Mouse (Mus musculus) embryo, embryonic 10.5 days (tissue): ENCODE data around the gene Pafah1b3.
"Not testable (repeated sequence)": the region's sequence is repeated elsewhere in the genome, so short reads cannot be mapped to it uniquely, and the experiment has no call there.

ENCODE experiments used
- DNase-seq: peaks from one replicate; pipeline ENCODE4 v3.0.0-alpha.2; 2015; ENCODE audit warnings: low spot score

Pafah1b3 gene

GRCm38 (mm10) chr7:25297454-25298325, at the start of gene Pafah1b3:
Gene Pafah1b3 (minus strand): TSS chr7:25297986.
- peak; percentile 98 for DNase-seq

GRCm38 (mm10) chr7:25341000-25341784, 43.4 kb upstream of the Pafah1b3 start:
- no peak for DNase-seq

- no peak for DNase-seq
Measured at GRCm38 (mm10) chr7:25339329-25339728, 41.5 kb upstream of the Pafah1b3 start.

GRCm38 (mm10) chr7:25334472-25334871, 36.7 kb upstream of the Pafah1b3 start:
- DNase-seq, result no peak

GRCm38 (mm10) chr7:25333596-25334307, 36.0 kb upstream of the Pafah1b3 start:
- DNase-seq, result peak; percentile 88

DNA sequence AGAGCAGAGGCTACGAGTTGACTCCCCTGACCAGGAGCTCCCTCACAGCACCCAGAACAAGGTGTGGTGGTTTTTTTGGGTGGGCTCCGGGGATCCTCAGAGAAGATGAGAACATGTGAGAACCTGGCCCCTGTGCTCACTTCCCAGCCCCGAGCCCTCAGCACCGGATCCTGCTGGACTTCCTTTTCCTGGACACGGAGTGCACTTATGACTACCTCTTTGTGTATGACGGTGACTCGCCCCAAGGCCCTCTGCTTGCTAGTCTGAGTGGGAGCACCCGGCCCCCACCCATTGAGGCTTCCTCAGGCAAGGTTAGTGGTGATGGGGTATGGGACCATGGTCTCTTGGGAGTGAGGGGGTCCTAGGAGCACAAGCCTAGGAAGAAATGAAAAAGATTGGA, 28.4 kb upstream of the Pafah1b3 start:
- no peak for DNase-seq

- DNase-seq, result not testable (repeated sequence)
Measured at GRCm38 (mm10) chr7:25325431-25325830, 27.6 kb upstream of the Pafah1b3 start.

DNA sequence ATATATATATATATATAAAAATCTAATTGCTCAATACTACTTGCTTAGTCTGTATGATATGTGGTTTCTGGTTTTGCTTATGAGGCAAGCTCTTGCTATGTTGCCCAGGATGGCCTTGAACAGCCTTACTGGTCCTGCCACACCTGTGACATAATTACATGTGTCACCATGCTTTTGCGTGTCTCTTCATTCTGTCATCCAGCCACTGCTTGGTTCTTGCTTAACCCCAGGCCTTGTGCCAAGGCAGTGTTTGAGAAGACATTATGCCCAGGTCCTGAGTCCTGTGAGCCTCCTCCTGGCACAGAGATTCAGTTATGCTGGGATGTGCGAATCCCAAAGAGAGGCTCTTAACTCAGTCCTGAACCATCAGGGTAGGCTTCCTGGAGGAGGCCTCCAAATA, 25.4 kb upstream of the Pafah1b3 start:
- no peak for DNase-seq

DNA sequence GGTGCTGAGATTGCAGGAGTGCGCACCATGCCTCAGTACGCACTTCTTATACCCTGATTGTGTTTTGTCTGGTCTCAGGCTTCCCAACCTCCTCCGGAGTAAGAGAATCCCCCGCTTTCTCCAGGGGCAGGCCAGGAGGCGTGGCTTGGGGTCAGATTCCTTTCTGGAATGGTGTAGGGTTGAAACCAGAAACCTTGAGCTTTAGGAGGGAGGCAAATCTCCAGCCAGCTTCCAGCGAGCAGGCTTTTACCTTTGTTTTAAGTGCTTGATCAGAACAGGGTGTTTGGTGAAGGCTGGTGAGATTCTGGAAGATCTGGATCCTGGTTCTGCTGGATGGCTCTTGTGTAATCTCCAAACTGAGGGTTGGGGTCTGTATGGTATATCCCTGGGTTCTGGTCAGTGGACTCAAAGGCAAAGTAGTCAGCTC, 24.3 kb upstream of the Pafah1b3 start:
- DNase-seq, result peak; percentile 93

DNA sequence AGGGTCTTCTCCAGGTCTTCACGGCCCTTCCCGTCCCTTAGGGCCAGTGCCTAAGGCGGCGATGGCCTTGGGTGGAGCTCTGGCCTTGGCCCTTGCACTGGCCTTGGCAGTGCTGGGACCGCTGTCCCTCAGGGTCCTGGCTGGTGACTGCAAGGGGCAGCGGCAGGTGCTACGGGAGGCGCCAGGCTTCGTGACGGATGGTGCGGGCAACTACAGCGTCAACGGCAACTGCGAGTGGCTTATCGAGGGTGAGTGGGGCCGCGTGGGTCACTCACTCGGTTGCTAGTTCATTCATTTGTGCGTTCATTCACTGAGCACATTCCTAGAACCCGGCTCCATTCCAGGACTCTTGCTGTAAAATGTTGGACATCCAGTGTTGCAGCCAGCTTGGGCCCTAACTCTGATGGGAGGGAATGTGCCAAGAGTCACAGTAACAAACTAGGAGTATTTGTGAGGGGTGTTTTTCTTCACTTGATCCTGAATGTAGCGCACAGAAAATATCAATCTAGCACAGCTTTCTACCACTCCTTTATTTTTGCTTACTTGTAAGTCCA, 19.7 kb upstream of the Pafah1b3 start:
- no peak for DNase-seq

GRCm38 (mm10) chr7:25316532-25317445, 19.0 kb upstream of the Pafah1b3 start, which contains the start of gene Megf8:
Gene Megf8 (plus strand): TSS chr7:25317164.
- peak; percentile 100 for DNase-seq

DNA sequence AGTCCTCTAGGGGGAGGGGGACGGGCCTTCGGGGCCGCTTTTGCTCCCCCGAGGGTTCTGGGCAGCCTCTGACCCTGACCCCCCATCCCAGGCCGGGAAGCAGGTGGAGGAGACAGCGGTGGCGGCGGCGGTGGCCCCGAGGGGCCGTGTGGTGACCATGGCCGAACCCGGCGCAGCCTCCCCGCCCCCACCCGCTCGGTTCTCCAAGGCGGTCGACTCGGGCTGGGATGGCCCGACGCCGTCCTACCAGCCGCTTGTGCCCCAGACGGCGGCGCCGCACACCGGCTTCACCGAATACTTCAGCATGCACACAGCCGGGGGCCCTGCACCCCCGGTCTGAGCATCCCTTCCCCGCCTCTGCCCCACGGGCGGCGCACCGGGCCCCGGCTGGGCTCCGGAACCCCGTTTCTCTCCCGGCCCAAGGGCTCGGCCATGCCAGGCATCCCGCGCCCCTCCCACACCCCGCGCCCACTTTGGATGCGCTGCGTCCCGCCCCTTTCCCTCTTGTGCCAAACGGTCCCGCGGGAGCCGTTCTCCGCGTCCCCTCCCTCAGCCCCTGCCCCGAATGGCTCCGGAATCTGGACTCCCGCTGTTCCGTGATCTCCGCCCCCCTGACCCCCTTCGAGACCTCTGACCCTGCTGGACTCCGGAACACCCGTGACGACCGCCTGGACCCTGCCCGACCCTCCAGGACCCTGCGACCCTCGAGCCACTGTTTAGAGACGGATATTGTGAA, 17.7 kb upstream of the Pafah1b3 start:
- peak; percentile 57 for DNase-seq

GRCm38 (mm10) chr7:25314606-25315305, 17.0 kb upstream of the Pafah1b3 start:
- DNase-seq, result peak; percentile 36

DNA sequence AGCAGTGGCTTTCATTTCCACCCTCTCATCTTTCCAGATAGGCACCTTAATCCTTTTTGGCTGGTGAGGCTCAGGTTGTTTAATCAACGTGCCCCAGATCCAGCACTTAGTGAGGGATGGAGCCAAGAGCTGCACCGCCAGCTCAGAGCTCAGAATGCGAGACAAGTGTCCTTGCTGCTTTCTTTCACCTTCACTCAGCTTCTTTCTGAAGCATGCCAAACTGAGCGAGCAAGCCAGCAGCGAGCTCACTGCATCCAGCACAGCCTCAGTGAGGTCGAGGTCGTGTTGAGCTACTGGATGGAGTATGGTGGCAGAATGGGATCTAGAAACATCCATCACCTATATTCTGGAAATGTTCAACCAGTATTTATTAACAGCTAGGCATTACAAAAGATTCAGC, 15.5 kb upstream of the Pafah1b3 start:
- no peak for DNase-seq

- no peak for DNase-seq
Measured at GRCm38 (mm10) chr7:25311193-25311592, 13.4 kb upstream of the Pafah1b3 start.

DNA sequence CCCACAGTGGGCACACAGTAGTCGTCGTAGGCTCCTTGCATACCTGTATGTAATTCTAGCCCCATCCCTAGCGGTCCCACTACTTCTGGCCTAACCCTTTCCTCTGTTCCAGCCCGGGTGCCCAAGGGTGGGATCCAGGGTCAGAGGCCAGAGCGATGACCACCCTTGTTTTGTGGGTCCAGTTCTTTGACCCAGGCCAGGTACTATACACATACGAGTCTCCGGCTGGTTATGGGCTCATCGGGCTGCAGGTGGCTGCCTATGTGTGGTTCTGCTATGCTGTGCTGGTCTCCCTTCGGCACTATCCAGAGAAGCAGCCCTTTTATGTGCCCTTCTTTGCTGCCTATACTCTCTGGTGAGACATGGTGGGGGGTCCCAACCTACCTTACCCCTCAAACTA, 11.6 kb upstream of the Pafah1b3 start:
- no peak for DNase-seq

- DNase-seq, result no peak
Measured at GRCm38 (mm10) chr7:25308702-25309318, 11.0 kb upstream of the Pafah1b3 start.

DNA sequence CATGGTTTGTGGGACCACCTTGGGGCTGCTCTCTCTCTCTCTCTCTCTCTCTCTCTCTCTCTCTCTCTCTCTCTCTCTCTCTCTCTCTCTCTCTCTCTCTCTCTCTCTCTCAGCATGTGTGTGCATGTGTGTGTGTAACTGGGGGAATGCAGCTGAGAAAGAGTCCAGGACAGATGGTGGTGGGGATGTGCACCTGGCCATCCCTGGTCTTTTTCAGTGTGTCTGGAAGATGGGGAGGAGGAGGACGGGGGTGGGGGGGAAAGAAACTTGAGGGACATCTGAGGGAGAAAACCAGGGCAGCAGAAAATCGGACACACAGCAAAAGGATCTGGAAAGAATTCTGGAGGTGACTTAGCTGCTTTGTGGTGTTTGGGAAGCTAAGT, 8.8 kb upstream of the Pafah1b3 start:
- DNase-seq, result no peak

GRCm38 (mm10) chr7:25305956-25306613, 8.3 kb upstream of the Pafah1b3 start, which contains the start of gene Tmem145:
Gene Tmem145 (plus strand): TSS chr7:25306106.
- peak; percentile 83 for DNase-seq
